ENCODE assay signal across 11 mouse cellular contexts in genomic region chr4:140507172-140507714, GRCm38 (mm10).
DNase-seq lines count a peak whose midpoint lies in the region; ATAC-seq and TF ChIP-seq lines count a peak whose summit lies in the region.
"Had no signal": no experiment of that assay in that cellular context is flagged by ENCODE, and none has a peak within 500 bp of the region (broad histone marks: within the 10 kb centered on the region; RNA-seq: fewer than 3 reads in every experiment).

No protein-coding gene starts in this region.

- DNase-seq in cerebellum, postnatal 10 days = peak; percentile 51 to 58
- DNase-seq in cerebellum, postnatal 25 days = no peak
- DNase-seq in liver, embryonic 13.5 days = peak; percentile 12
- peak; percentile 94 for DNase-seq in ZHBTc4 (ENCODE audit: low read depth, low spot score)
- no peak for DNase-seq in hindbrain, postnatal 0 days (ENCODE audit: low spot score)
- DNase-seq in gastrocnemius, postnatal 36 days = no peak
- no peak for DNase-seq in cerebellum, postnatal 4 days (ENCODE audit: low spot score in 2 of 2)
- DNase-seq: heart, adult 18-20 months had no signal

- H3K4me2 ChIP-seq in liver, embryonic 13.5 days = no peak overlapping the region
- no peak overlapping the region for H3K4me2 ChIP-seq in liver, embryonic 12.5 days
- no peak overlapping the region for H3K4me2 ChIP-seq in hindbrain, postnatal 0 days (ENCODE audit: low read depth, low read length)
- H3K4me2 ChIP-seq: embryonic facial prominence, embryonic 13.5 days; limb, embryonic 15.5 days had no signal

- no peak overlapping the region for H3K4me3 ChIP-seq in liver, embryonic 13.5 days (replicated peaks)
- no peak overlapping the region for H3K4me3 ChIP-seq in liver, embryonic 12.5 days
- no peak overlapping the region for H3K4me3 ChIP-seq in hindbrain, postnatal 0 days (ENCODE audit: low read length)
- H3K4me3 ChIP-seq: embryonic facial prominence, embryonic 13.5 days; limb, embryonic 15.5 days had no signal

- intact Hi-C loops in gastrocnemius, postnatal 36 days (cut with DNase I) = no loop called here

- no peak for TF ChIP-seq CTCF in hindbrain, postnatal 0 days (IDR thresholded peaks at IDR 0.05; ENCODE audit: low read depth)

- no peak for ATAC-seq in liver, embryonic 13.5 days (ENCODE audit: low read depth)
- no peak for ATAC-seq in liver, embryonic 12.5 days
- 0 out of 2 replicates have a peak, but pooled peaks have one; percentile 32 for ATAC-seq in hindbrain, postnatal 0 days

- no peaks in the 10 kb centered on the region for H3K36me3 ChIP-seq in liver, embryonic 13.5 days
- H3K36me3 ChIP-seq in liver, embryonic 12.5 days = no peaks in the 10 kb centered on the region
- no peaks in the 10 kb centered on the region for H3K36me3 ChIP-seq in hindbrain, postnatal 0 days (ENCODE audit: insufficient read depth, low read length)
- H3K36me3 ChIP-seq: limb, embryonic 15.5 days had no signal

- no peaks in the 10 kb centered on the region for H3K4me1 ChIP-seq in liver, embryonic 13.5 days (replicated peaks)
- H3K4me1 ChIP-seq in liver, embryonic 12.5 days = peaks cover 3% of the 10 kb centered on the region; the same call in 1 of the 2 replicates
- no peaks in the 10 kb centered on the region; the same call in 1 of the 2 replicates for H3K4me1 ChIP-seq in hindbrain, postnatal 0 days (ENCODE audit: insufficient read depth, low read length)
- H3K4me1 ChIP-seq: embryonic facial prominence, embryonic 13.5 days; limb, embryonic 15.5 days had no signal

- no peak overlapping the region for H3K9ac ChIP-seq in liver, embryonic 13.5 days
- no peak overlapping the region for H3K9ac ChIP-seq in liver, embryonic 12.5 days
- no peak overlapping the region for H3K9ac ChIP-seq in hindbrain, postnatal 0 days (replicated peaks; ENCODE audit: low read length)
- H3K9ac ChIP-seq: embryonic facial prominence, embryonic 13.5 days; limb, embryonic 15.5 days had no signal

- no peaks in the 10 kb centered on the region for H3K27me3 ChIP-seq in liver, embryonic 13.5 days
- peaks cover 3% of the 10 kb centered on the region; the same call in 1 of the 2 replicates for H3K27me3 ChIP-seq in liver, embryonic 12.5 days (replicated peaks)
- no peaks in the 10 kb centered on the region for H3K27me3 ChIP-seq in hindbrain, postnatal 0 days (ENCODE audit: insufficient read depth, low read length)

- 31% methylated on average over 15 of the region's 15 CpGs for WGBS in liver, embryonic 13.5 days (ENCODE audit: insufficient replicate concordance)
- 30% methylated on average over 15 of the region's 15 CpGs for WGBS in liver, embryonic 12.5 days (ENCODE audit: insufficient replicate concordance)
- 43% methylated on average over 15 of the region's 15 CpGs for WGBS in hindbrain, postnatal 0 days

- peaks cover 4% of the 10 kb centered on the region; the same call in 1 of the 2 replicates for H3K9me3 ChIP-seq in liver, embryonic 13.5 days (replicated peaks)
- no peaks in the 10 kb centered on the region for H3K9me3 ChIP-seq in liver, embryonic 12.5 days (replicated peaks)
- no peaks in the 10 kb centered on the region for H3K9me3 ChIP-seq in hindbrain, postnatal 0 days (ENCODE audit: low read length)
- H3K9me3 ChIP-seq: embryonic facial prominence, embryonic 13.5 days; limb, embryonic 15.5 days had no signal

- no peak overlapping the region for H3K27ac ChIP-seq in liver, embryonic 13.5 days
- H3K27ac ChIP-seq in liver, embryonic 12.5 days = no peak overlapping the region
- H3K27ac ChIP-seq in hindbrain, postnatal 0 days = no peak overlapping the region
- H3K27ac ChIP-seq: embryonic facial prominence, embryonic 13.5 days; limb, embryonic 15.5 days had no signal

Comparison
In these comparisons a context has a peak if more than half of its experiments do, and no peak if none do; other contexts are left out.
1. DNase-seq: peak in cerebellum, postnatal 10 days (2 of 2), liver, embryonic 13.5 days (single experiment) and ZHBTc4 (single experiment); none in cerebellum, postnatal 25 days (0 of 2), hindbrain, postnatal 0 days (single experiment), gastrocnemius, postnatal 36 days (0 of 2) and cerebellum, postnatal 4 days (0 of 2).